Mouse (Mus musculus) heart, adult 8-10 months (tissue): ENCODE data around the gene Glra3. TPM values are rescaled to one million over a fixed set of nuclear protein-coding genes. Genes with fewer than 3 reads are reported as not detected.

Experiments
- DNase-seq: peaks from one replicate; pipeline ENCODE4 v3.0.0; 2022; ENCODE audit warnings: low spot score
- total RNA-seq, 4 experiments: library from RNA; stranded (reverse); gene quantifications; 2 replicates each; pipeline ENCODE4 v1.2.4; 2022

The Glra3 gene
- not detected for total RNA-seq

GRCm38 (mm10) chr8:55939870-55940525, at the start of gene Glra3:
TSS of gene Glra3 (plus strand) at chr8:55940460.
- DNase-seq: no peak

- DNase-seq: no peak
Measured at GRCm38 (mm10) chr8:55906848-55907247, 33.4 kb upstream of the Glra3 start, which contains the start of gene Adam29. TSS of gene Adam29 (minus strand) at chr8:55906948.

GRCm38 (mm10) chr8:55940526-55940880, 243 bp downstream of the Glra3 start:
- no peak for DNase-seq

- DNase-seq: no peak
Measured at GRCm38 (mm10) chr8:55964759-55965320, 24.6 kb downstream of the Glra3 start.

GRCm38 (mm10) chr8:55997859-55998258, 57.6 kb downstream of the Glra3 start:
- no peak for DNase-seq

- DNase-seq: no peak
Measured at GRCm38 (mm10) chr8:56054324-56054723, 114.1 kb downstream of the Glra3 start.

GRCm38 (mm10) chr8:56063081-56063480, 122.8 kb downstream of the Glra3 start:
- peak; percentile 31 for DNase-seq

GRCm38 (mm10) chr8:56070486-56071254, 130.4 kb downstream of the Glra3 start:
- no peak for DNase-seq

- DNase-seq: no peak
Measured at GRCm38 (mm10) chr8:56083654-56084053, 143.4 kb downstream of the Glra3 start.

GRCm38 (mm10) chr8:56094385-56094784, 154.1 kb downstream of the Glra3 start:
- no peak for DNase-seq

- DNase-seq: no peak
Measured at GRCm38 (mm10) chr8:56110296-56110695, 170.0 kb downstream of the Glra3 start.

- DNase-seq: no peak
Measured at GRCm38 (mm10) chr8:56129357-56129756, 189.1 kb downstream of the Glra3 start.

- DNase-seq: no peak
Measured at GRCm38 (mm10) chr8:56150697-56151096, 210.4 kb downstream of the Glra3 start.

GRCm38 (mm10) chr8:56151574-56151973, 211.3 kb downstream of the Glra3 start:
- no peak for DNase-seq

GRCm38 (mm10) chr8:56158966-56159365, 218.7 kb downstream of the Glra3 start:
- peak; percentile 26 for DNase-seq

Other genes with a start within 250 kb of the Glra3 start
- gene Adam29, start 33.5 kb upstream of the Glra3 start, total RNA-seq: not detected